Mouse (Mus musculus): ENCODE results near the gene Prkacb.

DNA sequence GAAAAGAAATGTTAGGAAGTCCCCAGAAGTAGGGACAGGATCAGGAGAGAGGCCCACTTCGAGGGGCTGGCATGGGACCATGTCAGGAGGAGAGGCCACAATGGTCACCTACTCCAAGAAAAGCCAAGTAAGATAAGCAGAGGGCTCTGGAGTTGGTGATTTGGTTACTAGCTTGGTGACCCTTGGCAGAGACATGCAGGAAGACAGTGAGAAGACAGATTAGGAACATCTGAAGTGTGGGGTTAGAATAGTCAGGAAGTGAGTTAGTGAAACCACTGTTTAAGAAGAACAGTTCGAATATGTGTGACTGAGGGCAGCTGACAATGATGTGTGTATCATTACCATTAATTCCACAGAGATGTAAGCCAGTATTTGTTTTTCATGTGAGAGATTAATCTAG, 58.5 kb downstream of the Prkacb start:
- no peak for TF ChIP-seq CTCF (IDR thresholded peaks at IDR 0.05)
- TF ChIP-seq EP300 (IDR thresholded peaks at IDR 0.05) = no peak

Measured in lung, postnatal 0 days (tissue).